Mouse (Mus musculus) erythroid progenitor cell, adult 5-6 weeks (primary cell): ENCODE results near the gene Psmc1. TPM values are rescaled to one million over a fixed set of nuclear protein-coding genes. Genes with fewer than 3 reads are reported as not detected.

ENCODE experiments used
- ATAC-seq: replicated peaks from 2 replicates; pipeline ENCODE4 v1.8.0; 2016; ENCODE audit warnings: moderate number of reproducible peaks, mild to moderate bottlenecking, moderate TSS enrichment, inconsistent platforms; ENCODE audit not compliant: poor library complexity, low FRiP score, severe bottlenecking
- total RNA-seq, 2 experiments: library from RNA; stranded (forward) in 1 of 2; stranded (reverse) in 1 of 2; fragments of 150-400 nt in 1 of 2; fragments of 186-747, 209-891 nt in 1 of 2; gene quantifications; 2 replicates each; pipeline versions ENCODE4 v1.2.3 to v1.2.4; 2015 to 2017; ENCODE audit warnings: low replicate concordance in 2 of 2

The Psmc1 gene
- total RNA-seq, 2 experiments from 2014 or later: 46.8 to 70.0 TPM

DNA sequence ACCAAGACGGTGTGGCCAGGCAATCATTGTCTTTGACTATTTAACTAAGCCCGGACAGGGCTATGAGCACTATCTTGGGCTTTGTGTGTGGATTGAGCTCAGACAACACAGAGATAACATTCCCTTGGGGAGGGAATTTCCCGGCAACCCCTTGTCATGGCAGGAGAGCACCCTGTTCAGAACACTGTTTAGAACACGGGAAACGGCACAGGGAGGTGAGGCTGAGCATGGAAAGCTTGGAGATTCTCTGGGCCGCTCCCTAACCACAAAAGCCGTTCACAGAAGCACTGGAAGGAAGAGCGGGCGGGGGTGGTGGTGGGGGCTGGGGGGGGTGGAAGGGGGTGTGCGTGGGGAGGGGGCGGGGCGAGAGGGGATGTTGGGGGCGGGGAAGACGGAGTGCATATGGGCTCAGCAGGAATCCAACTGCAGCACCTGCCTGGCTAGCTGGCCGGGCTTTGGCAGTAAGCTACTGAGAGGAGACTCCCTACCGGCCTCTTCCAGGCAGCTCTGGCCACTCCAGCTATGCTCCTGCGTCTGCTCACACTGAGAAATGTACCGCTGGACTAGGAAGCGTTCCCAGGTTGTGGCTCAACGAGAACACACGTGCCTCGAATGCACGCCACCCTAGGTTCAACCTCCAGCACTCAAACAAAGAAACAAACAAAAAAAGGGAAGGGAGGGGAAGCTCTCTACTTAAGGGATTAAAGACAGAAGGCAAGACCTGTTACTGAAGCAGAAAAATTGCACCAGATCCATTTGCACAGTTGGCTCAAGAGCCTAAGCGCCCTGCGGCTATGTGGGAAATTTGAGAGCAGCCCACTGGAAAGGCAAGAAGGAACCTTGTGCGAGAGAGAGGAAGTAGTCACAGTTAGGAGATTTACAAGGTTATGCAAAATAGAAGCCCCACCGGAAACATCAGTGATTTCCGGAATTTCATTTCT, 58.2 kb downstream of the Psmc1 start:
- no peak for ATAC-seq

DNA sequence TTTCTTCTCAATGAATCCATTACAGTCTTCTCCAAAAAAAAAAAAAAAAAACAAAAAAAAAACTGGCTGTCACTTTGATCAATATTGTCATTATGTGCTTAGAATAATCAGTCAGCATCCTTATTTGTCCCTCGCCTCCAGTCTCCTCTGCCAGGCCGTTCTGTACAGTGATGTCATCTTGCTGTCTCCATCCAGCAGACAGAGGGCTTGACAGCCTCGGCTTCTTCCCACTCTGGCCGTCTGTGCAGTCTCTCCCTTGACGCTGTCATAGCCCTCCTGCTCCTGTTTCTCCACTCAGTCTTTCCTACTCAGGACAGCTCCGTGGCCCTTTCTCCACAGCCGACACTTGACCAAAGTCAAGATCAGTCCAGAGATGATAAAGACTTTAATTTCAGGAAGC, 62.5 kb downstream of the Psmc1 start:
- ATAC-seq: no peak

Other genes starting within 250 kb of the Psmc1 start
- gene Efcab11, start 225.7 kb upstream of the Psmc1 start, total RNA-seq (2015; ENCODE audit: low replicate concordance): 21.8 and 42.5 TPM in 2 replicates
- gene Efcab11, start 225.7 kb upstream of the Psmc1 start, total RNA-seq (2017; ENCODE audit: low replicate concordance): 24.9 and 46.2 TPM in 2 replicates
- gene Tdp1, start 225.6 kb upstream of the Psmc1 start, total RNA-seq (2015; ENCODE audit: low replicate concordance): 28.5 and 28.9 TPM in 2 replicates
- gene Tdp1, start 225.6 kb upstream of the Psmc1 start, total RNA-seq (2017; ENCODE audit: low replicate concordance): 11.3 and 11.8 TPM in 2 replicates
- 1.4 and 3.8 TPM in 2 replicates for gene Kcnk13, start 145.7 kb upstream of the Psmc1 start, total RNA-seq (2015; ENCODE audit: low replicate concordance)
- 0.51 TPM in 1 of 2 replicates, not detected in the other for gene Kcnk13, start 145.7 kb upstream of the Psmc1 start, total RNA-seq (2017; ENCODE audit: low replicate concordance)
- gene Nrde2, start 49.5 kb downstream of the Psmc1 start, total RNA-seq (2015; ENCODE audit: low replicate concordance): 1.4 and 10.1 TPM in 2 replicates
- 4.8 and 11.3 TPM in 2 replicates for gene Nrde2, start 49.5 kb downstream of the Psmc1 start, total RNA-seq (2017; ENCODE audit: low replicate concordance)
- gene Calm1, start 89.3 kb downstream of the Psmc1 start, total RNA-seq (2015; ENCODE audit: low replicate concordance): 96.0 and 222 TPM in 2 replicates
- gene Calm1, start 89.3 kb downstream of the Psmc1 start, total RNA-seq (2017; ENCODE audit: low replicate concordance): 92.8 and 101 TPM in 2 replicates